Mouse (Mus musculus): Measurements from ENCODE around the gene Ercc1. TPM values are rescaled to one million over a fixed set of nuclear protein-coding genes. Genes with fewer than 3 reads are reported as not detected.

The Ercc1 gene
- total RNA-seq, 1 experiment, result 53.2 TPM

DNA sequence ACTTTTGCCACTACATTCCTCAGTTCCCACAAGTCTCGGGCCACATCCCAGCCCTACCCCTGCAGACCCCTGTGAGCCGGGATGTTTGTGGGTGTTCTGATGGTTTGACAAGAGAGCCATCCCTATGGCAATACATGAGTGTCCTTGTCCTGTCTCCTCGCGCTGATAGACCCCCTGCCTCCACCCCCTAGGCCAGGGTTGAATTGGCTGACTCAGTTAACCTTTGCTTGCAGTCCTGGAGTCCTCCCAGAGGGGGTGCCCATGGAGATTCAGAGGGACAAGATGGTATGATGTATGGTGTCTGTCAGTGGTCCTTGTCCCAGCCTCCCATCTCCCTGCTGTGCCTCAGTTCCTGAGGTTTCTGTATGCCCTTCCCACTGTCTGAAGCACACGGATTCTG lies 30.5 kb upstream of the Ercc1 start:
- Histone ChIP-seq H3K27ac (ENCODE audit: insufficient read depth, low read depth, low read length, poor library complexity, severe bottlenecking) (no peak overlapping the region), H3K9me3 (ENCODE audit: control insufficient read depth, insufficient read depth, low read depth, low read length) (no peaks in the 10 kb centered on the region), H3K4me3 (ENCODE audit: insufficient read depth in 1 of 2, low read depth in 1 of 2, low read length in 2 of 2, poor library complexity in 1 of 2, severe bottlenecking in 1 of 2) (no peak overlapping the region), H3K36me3 (ENCODE audit: control insufficient read depth, insufficient read depth, low read length, poor library complexity, severe bottlenecking) (no peaks in the 10 kb centered on the region), H3K9ac (ENCODE audit: insufficient read depth, low read depth, low read length, poor library complexity, severe bottlenecking) (no peak overlapping the region), H3K4me1 (ENCODE audit: control insufficient read depth in 2 of 2, insufficient read depth in 2 of 2, low read length in 2 of 2, poor library complexity in 1 of 2) (no peaks in the 10 kb centered on the region)
- DNase-seq (ENCODE audit: low read depth, low spot score), result no peak
- TF ChIP-seq CHD2 (IDR thresholded peaks at IDR 0.05; ENCODE audit: low read depth, low read length) (no peak), ZNF384 (IDR thresholded peaks at IDR 0.05; ENCODE audit: low read depth, low read length) (no peak), HCFC1 (IDR thresholded peaks at IDR 0.05; ENCODE audit: borderline replicate concordance, insufficient read depth, low read length) (no peak), MAFK (IDR thresholded peaks at IDR 0.05; ENCODE audit: insufficient read depth, low read depth, low read length) (no peak), ZC3H11A (IDR thresholded peaks at IDR 0.05; ENCODE audit: borderline replicate concordance, low read depth, low read length) (no peak)
- in situ Hi-C loops (cut with MboI; ENCODE audit: low sequenced_read_pairs in 2 of 2, unreplicated experiment in 2 of 2), result no loop called here

DNA sequence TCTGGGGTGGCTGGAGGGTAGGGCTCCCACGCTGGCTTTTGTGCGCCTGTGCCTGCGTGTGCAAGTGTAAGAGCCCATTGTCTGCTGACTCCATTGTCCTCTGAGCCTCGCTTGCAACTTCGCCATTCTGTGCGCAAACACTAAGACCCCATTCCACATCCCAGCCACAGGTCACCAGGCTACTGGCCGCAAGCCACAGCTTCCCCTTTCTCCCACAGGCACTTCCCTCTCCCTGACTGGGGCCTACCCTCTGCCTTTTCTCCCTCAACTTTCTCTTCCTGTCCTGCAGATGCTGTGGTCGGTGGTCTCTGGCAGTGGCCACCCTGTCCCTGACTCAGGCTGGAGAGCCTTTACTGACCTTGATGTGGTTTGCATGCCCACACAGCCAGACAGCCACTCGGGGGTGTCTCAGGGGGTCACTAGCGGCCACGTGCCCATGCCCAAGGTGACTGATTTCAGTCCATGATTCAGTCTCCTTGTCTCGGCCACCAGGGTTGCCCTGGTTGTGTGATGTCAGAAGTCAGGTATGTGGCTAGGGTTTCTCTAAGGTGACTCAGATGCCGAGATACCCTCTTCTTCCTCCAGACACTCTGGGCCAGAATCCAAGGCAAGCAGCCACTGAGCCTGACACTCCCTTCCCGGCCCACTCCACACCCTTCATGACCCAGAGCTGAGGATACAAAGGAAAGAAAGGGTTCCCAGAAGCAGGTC lies 28.0 kb upstream of the Ercc1 start:
- H3K4me1 ChIP-seq (ENCODE audit: control insufficient read depth in 2 of 2, insufficient read depth in 2 of 2, low read length in 2 of 2, poor library complexity in 1 of 2), result peaks cover 0 to 4% of the 10 kb centered on the region in 2 experiments; a peak in 1 of 4 replicates
- H3K4me3 ChIP-seq (ENCODE audit: insufficient read depth in 1 of 2, low read depth in 1 of 2, low read length in 2 of 2, poor library complexity in 1 of 2, severe bottlenecking in 1 of 2), result no peak overlapping the region
- DNase-seq (ENCODE audit: low read depth, low spot score), result no peak
- H3K27ac ChIP-seq (ENCODE audit: insufficient read depth, low read depth, low read length, poor library complexity, severe bottlenecking), result no peak overlapping the region
- no peak overlapping the region for H3K9ac ChIP-seq (ENCODE audit: insufficient read depth, low read depth, low read length, poor library complexity, severe bottlenecking)
- in situ Hi-C loops (cut with MboI; ENCODE audit: low sequenced_read_pairs in 2 of 2, unreplicated experiment in 2 of 2), result no loop called here
- TF ChIP-seq ZNF384 (IDR thresholded peaks at IDR 0.05; ENCODE audit: low read depth, low read length), result no peak
- no peak for TF ChIP-seq MAFK (IDR thresholded peaks at IDR 0.05; ENCODE audit: insufficient read depth, low read depth, low read length)
- TF ChIP-seq CHD2 (IDR thresholded peaks at IDR 0.05; ENCODE audit: low read depth, low read length), result no peak
- no peak for TF ChIP-seq ZC3H11A (IDR thresholded peaks at IDR 0.05; ENCODE audit: borderline replicate concordance, low read depth, low read length)
- TF ChIP-seq HCFC1 (IDR thresholded peaks at IDR 0.05; ENCODE audit: borderline replicate concordance, insufficient read depth, low read length), result no peak
- H3K9me3 ChIP-seq (ENCODE audit: control insufficient read depth, insufficient read depth, low read depth, low read length), result no peaks in the 10 kb centered on the region
- H3K36me3 ChIP-seq (ENCODE audit: control insufficient read depth, insufficient read depth, low read length, poor library complexity, severe bottlenecking), result no peaks in the 10 kb centered on the region

DNA sequence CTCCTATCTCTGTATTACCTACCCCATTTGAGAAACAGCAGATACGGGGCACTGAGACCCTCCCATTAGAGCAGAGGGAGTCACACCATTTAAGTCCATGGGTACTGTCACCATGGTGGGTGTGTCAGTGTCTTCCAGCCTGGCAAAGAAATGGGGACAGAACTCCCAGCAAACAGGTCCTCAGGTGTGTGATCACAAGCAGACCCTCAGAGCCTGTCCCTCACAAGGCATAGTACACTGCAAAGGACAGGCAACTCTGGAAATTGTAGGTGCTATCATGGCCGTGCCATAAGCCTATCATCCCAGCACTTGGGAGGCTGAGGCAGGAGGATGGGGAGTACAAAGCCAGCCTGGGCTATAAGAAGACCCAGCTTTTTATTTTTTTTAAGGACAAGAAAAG lies 26.4 kb upstream of the Ercc1 start:
- no peak for TF ChIP-seq MAFK (IDR thresholded peaks at IDR 0.05; ENCODE audit: insufficient read depth, low read depth, low read length)
- TF ChIP-seq ZC3H11A (IDR thresholded peaks at IDR 0.05; ENCODE audit: borderline replicate concordance, low read depth, low read length), result no peak
- TF ChIP-seq CHD2 (IDR thresholded peaks at IDR 0.05; ENCODE audit: low read depth, low read length), result no peak
- no peak for TF ChIP-seq ZNF384 (IDR thresholded peaks at IDR 0.05; ENCODE audit: low read depth, low read length)
- no peak overlapping the region for H3K27ac ChIP-seq (ENCODE audit: insufficient read depth, low read depth, low read length, poor library complexity, severe bottlenecking)
- H3K4me1 ChIP-seq (ENCODE audit: control insufficient read depth in 2 of 2, insufficient read depth in 2 of 2, low read length in 2 of 2, poor library complexity in 1 of 2), result peaks cover 0 to 4% of the 10 kb centered on the region in 2 experiments; a peak in 1 of 4 replicates
- H3K9me3 ChIP-seq (ENCODE audit: control insufficient read depth, insufficient read depth, low read depth, low read length), result no peaks in the 10 kb centered on the region
- in situ Hi-C loops (cut with MboI; ENCODE audit: low sequenced_read_pairs in 2 of 2, unreplicated experiment in 2 of 2), result no loop called here
- H3K36me3 ChIP-seq (ENCODE audit: control insufficient read depth, insufficient read depth, low read length, poor library complexity, severe bottlenecking), result no peaks in the 10 kb centered on the region
- no peak for DNase-seq (ENCODE audit: low read depth, low spot score)
- H3K9ac ChIP-seq (ENCODE audit: insufficient read depth, low read depth, low read length, poor library complexity, severe bottlenecking), result no peak overlapping the region
- no peak overlapping the region for H3K4me3 ChIP-seq (ENCODE audit: insufficient read depth in 1 of 2, low read depth in 1 of 2, low read length in 2 of 2, poor library complexity in 1 of 2, severe bottlenecking in 1 of 2)

- in situ Hi-C loops (cut with MboI; ENCODE audit: low sequenced_read_pairs in 2 of 2, unreplicated experiment in 2 of 2), result no loop called here
- H3K27ac ChIP-seq (ENCODE audit: insufficient read depth, low read depth, low read length, poor library complexity, severe bottlenecking), result no peak overlapping the region
- no peak for DNase-seq (ENCODE audit: low read depth, low spot score)
These were observed 25.9 kb upstream of the Ercc1 start for GRCm38 (mm10) chr7:19318676-19319075.

More at GRCm38 (mm10) chr7:19318676-19319075, 25.9 kb upstream of the Ercc1 start:
- Histone ChIP-seq H3K4me1 (ENCODE audit: control insufficient read depth in 2 of 2, insufficient read depth in 2 of 2, low read length in 2 of 2, poor library complexity in 1 of 2) (peaks cover 0 to 4% of the 10 kb centered on the region in 2 experiments; a peak in 1 of 4 replicates), H3K36me3 (ENCODE audit: control insufficient read depth, insufficient read depth, low read length, poor library complexity, severe bottlenecking) (no peaks in the 10 kb centered on the region), H3K9ac (ENCODE audit: insufficient read depth, low read depth, low read length, poor library complexity, severe bottlenecking) (no peak overlapping the region), H3K4me3 (ENCODE audit: insufficient read depth in 1 of 2, low read depth in 1 of 2, low read length in 2 of 2, poor library complexity in 1 of 2, severe bottlenecking in 1 of 2) (no peak overlapping the region), H3K9me3 (ENCODE audit: control insufficient read depth, insufficient read depth, low read depth, low read length) (no peaks in the 10 kb centered on the region)
- no peak for TF ChIP-seq ZC3H11A (IDR thresholded peaks at IDR 0.05; ENCODE audit: borderline replicate concordance, low read depth, low read length)
- no peak for TF ChIP-seq CHD2 (IDR thresholded peaks at IDR 0.05; ENCODE audit: low read depth, low read length)
- TF ChIP-seq HCFC1 (IDR thresholded peaks at IDR 0.05; ENCODE audit: borderline replicate concordance, insufficient read depth, low read length), result no peak
- TF ChIP-seq MAFK (IDR thresholded peaks at IDR 0.05; ENCODE audit: insufficient read depth, low read depth, low read length), result no peak
